Mouse (Mus musculus) Muller cell, postnatal 12 days (primary cell): ENCODE measurements at regions not wholly inside any gene's neighbourhood (a gene's known extent, or its start where the extent isn't known, plus 50 kb on each side); places are given as distances from the start of the nearest gene placed in this dataset.

Source experiments
- DNase-seq: peaks from one replicate; pipeline ENCODE4 v3.0.0-alpha.2; 2015; ENCODE audit errors: inconsistent ontology term

DNA sequence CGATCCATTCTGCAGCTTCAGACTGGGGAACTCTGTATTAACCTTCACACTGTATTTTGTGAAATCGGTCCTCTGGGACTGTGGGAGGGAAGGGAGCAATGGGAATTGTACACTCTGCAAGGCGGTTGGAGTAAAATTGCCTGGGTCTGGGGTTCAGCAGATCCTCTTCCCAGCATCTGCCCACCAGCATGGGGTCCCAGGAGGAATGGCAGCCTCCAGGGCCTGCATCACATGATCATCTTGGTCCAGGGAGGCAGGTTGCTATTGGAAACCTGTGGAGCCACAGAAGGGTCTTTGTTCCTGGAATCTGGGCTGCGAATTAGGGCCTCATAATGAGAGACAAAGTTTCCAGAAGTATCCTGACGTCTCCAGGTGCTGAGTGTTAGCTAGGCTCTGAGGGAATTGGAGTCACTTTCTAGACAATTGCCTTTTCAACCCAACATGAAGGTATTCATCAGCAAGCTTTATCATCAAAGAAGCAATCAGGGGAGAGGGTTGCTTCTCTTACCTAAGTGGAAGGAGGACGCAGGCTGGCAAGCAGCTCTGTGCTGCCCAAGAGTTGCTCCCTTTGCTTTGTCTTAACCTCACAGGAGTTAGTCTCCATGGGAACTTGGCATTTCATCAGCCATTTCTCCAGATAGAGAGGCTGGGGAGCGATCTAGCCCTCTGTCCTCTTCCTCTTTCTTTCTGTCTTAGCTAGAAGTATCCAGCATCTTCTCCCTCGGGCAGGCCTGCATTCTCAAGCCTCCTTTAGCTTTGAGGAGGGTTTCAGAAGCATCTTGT lies 449.7 kb upstream of the Cdh4 start:
- DNase-seq: no peak

DNA sequence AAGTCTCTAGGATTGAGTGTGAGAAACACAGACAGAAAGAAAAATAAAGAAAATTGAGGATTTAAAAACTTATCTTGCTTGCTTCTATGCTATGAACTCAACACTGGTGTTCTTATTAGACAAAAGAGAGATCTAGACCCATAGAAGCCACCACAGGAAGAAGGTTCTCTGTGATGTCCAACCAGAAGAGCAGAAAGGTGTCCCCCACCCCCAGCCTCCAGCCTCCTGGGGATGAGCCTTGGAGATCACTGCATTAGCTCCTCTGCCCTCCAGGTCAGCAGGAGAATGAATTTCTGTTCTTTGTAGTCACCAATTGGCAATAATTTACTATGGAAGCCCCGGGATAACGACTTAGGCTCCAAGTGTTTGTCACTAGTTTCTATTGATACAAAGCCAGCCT lies 444.3 kb upstream of the Cdh4 start:
- no peak for DNase-seq

DNA sequence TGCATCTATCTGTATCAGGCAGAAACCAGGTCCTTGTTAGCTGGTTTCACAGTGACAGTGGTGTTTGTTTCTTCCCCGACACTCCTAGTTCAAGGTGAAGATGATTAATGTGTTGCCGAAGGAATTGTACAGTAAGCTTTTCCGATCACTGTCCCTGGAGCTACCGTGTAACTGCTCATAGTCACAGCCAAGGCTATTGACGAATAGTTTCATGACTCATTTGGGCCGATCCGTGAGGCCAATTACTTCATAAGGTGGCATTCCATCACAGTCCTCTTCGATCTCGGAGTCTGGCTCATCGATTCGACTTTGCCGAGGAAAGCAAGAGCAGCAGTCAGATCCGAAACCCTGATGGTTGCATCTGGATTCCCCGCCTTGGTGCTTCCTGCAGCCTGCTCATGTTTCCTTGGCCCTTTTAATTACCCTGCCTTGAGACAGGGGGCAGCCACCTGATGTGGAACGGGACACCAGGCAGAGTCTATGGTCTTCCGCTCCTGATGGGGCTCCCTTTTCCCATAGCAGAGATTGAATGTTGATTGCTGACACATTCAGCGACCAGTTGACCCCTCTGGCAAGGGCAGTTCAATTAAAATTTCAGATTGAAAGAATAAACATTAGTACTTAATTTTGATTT lies 441.7 kb upstream of the Cdh4 start:
- DNase-seq: no peak

DNA sequence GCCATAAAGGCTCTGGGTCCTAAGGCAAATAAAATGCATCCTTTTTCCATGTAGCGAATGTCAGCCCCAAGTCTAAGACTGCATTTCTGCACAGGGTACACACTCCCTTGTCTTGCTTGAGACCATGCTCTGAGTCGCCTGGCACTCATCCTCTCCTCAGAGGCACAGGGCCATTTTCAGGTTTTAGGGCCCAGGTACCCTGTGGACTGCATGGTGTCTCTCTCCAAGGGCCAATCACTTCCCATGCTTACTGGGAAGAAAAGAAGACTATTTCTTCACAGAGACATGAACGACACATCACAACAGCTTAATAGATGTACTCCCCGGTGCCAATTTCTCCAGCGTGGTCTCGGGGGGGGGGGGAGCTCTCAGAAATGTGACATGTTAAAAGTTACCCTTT lies 434.5 kb upstream of the Cdh4 start:
- no peak for DNase-seq

DNA sequence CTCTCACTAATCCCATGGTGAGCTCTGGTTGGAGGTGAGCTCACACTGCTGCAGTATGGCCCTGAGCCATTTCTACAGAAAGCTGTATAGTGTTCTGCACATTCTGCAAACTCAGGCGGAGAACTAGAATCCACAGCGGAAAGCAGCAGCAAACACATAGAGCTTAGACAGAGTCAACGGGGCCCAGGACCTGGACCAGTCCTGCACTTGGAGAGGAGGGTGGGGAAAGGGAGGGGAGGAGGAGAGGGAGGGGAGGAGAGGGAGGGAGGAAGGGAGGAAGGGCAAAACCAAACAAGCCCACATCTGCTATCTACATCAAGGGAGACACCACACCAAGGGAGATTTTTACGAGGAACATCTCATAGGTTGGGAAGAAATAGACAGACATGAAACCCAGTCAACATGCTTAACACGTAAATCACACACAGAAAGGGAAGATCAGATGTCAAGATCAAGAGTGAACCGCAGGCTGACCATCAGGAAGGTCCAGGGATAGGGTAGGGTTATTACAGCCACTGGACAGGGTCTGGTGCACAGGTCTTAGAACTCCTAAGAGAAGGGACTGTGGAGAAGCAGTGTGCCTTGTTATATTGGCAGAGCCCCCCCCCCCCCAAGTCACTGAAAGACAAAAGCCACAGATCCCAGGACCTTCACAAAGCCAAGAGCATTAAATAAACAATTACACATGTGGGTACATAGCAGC lies 428.2 kb upstream of the Cdh4 start:
- no peak for DNase-seq

DNA sequence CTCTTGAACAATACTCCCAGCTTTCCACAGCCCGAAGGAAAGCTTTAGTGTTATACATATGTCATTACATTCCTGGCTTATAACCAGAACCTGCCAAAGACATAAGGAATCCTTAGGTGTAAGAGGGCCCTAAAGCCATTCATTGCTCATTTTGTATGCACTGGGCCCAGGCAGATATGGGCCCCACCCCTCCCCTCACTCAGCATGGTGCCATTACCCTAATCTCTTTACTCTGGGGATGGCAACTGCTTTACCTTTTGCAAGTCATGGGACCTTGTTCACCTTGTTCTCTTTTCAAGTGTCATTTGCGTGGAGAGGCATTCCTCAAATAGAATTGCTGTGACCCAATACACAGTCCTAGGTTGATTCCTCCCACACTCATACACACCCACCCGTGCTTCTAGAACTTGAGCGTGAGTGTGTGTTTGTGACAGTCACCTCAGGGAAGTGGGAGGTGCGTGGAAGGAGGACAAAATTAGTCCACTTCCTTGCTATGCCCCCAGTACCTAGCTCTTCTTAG lies 419.5 kb upstream of the Cdh4 start:
- DNase-seq: no peak

DNA sequence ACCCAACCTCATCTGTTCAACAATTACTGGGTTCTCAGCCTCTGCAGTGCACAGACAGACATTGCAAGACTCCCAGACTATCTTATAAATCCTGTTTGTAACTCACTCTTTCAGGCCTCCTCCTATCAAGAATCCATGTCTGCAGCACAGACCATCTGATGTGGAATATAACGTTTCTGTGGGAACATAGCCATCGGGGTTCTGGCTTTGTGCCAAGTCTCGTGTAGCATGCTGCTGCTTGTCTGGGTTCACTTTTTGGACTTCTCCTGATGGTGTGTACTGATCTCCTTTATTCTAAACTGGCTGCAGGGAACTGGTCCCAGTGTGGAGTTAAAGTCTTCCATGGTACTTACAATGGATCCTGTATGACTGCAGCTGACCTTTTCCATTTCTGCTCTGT lies 418.0 kb upstream of the Cdh4 start:
- no peak for DNase-seq

DNA sequence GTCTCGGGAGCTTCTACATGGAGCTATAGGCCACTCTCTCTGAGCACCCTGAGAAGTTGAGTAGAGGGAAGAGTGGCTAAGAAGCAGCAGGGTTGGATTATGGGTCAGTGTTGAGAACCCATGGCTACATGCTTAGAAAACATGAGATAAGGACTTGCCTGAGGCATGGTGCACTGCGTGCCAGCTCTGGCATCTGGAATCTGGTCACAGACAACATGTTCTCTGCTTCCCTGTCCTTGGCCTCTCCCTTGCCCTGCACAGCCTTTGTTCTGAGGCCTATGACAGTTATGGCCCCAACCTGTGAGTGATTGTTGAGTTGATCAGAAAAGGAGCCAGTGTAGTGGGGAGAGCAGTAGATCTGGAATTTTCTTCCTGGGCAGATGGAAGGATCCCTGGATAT lies 409.1 kb upstream of the Cdh4 start:
- DNase-seq: no peak

DNA sequence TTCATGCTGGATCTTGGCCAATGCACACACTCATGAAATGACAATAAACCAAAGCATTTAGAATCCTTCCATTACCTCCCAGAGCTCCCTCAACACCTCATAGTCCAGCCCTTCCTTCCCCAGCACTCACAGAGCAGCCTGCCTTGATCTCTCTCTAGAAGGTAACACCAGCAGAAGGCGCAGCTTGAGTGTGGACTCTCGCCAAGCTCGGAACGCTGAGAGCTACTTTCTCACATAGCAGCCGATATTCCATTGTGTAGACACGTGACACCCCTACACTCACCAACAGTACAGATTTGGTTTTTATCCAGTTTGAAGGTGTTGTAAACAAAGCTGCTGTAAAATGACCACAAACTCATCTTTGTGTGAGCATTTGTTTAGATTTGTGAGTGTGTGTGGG lies 406.8 kb upstream of the Cdh4 start:
- DNase-seq: no peak

DNA sequence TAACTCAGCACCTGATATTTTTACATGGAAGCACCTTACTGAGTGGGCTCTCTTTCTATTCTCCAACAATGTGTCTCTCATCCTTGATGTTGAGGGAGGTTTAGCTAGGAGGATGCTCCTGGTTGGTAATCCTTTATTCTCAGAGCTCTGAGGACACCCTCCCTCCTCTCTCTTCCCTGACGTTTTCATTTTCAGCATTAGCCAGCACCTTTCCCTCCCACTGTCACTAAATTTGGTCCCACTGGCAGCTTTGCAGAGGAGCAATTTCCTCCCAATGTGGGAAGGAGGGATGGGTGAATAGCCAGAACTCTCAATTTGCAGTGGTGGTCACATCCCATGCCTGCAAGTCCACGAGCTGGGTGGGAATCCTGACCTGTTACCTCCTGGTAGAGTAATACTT lies 402.5 kb upstream of the Cdh4 start:
- no peak for DNase-seq

DNA sequence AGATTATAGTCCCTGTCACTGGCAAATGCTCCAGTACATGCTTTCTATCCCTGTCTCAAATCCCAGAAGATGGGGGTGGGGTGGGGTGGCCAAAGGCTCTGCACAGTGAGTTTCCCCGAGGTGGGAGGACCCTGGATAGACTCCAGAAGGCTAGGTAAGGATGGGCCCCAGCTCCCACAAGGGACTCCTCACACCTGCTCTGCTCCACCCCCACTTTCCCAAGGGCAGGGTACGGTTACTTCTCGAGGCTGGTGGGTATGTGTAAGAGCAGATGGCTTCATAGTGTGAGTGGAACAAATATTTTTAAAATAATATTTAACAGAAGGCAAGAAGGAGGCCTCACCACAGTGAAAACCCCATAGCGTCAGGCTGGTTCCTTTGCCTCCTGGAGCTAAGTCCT lies 398.6 kb upstream of the Cdh4 start:
- DNase-seq: no peak

DNA sequence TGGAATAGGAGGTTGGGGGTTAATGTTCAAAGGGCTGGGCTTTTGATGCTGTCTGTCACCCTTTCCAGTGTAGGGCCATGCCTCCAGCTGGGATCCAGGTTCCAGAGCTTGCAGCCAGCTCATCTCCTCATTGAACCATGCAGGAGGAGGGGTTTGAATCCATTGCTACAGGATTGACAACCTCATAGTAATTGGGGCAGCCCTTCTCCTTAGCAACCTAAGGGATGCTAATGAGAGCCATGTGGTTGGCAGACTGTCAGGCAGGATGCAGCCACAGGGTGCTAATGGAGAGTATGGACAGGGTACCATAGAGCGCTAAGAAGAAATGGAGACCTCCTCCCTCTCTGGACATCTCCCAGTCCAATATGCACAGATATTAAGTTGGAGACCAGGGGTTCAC lies 396.9 kb upstream of the Cdh4 start:
- DNase-seq: no peak

DNA sequence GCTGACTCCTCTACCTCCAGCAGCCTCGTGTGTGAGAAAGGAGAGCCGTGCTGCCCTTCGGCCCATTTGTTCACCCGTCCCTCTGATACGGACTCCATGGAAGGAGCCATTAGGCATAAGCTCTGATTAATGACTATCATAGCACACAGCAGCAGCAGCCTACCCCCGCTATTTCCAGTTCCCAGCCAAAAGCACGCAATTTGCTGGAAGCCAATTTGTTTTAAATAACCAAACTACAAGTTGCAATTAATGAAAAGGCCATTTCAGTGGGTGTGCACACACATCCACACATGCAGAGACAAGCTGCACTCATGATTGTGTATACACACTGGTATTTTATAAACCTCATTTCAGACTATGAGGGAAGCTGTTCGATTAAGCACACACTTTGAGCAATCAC lies 387.8 kb upstream of the Cdh4 start:
- no peak for DNase-seq

DNA sequence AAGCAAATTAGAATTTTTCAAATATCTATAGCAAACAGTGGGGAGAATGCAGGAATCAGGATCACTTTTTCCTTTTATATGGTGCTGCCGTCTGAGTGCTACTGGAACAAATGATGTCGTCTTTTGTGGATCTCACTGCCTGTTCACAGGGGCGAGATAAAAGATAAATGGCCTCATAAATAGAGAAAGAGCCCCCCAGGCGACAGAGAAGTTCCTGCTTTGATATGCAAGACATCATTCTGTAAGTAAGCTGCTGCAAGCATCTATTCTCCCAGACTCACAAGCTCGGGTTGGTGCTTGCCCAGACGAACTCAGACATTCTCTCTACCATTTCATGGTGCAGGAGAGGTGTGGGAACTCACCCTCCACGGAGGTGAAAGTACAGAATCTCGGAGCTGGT lies 377.6 kb upstream of the Cdh4 start:
- no peak for DNase-seq

DNA sequence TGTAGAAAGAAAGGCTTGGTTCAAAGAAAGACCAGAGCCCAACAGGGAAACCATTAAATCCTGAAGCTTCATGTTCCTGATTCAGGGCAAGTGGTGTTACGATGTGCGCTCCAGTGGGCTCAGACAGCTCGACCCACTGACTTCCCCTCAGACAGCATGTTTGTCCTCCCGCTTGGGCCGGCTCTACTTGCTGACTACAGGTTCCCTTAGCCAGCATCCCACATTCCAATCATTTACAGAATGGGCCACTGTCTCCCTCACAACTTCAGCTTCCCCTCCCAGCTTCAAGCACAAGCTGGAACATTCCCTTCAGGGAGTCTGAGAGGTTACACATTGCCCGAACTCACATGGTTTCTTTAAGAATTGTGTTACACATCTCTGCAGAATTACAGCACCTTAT lies 372.7 kb upstream of the Cdh4 start:
- no peak for DNase-seq

DNA sequence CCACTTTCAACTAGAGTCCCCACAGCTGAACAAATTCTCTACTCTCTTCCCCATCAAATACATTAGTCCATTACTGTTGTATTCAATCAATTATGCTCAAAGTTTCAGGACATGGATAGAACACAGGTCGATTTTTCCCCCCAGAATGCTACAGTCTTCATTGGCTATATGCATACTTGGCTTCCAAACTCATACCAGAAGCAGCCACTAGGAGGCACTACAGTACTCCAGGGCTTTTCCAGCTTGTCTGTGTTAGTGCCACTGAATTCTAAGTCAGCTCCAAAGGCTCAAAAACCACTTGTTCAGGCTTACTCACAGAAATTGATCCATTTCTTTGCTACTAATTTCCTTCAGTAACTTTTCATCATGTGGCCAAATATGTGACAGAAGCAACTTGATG lies 371.9 kb upstream of the Cdh4 start:
- no peak for DNase-seq

DNA sequence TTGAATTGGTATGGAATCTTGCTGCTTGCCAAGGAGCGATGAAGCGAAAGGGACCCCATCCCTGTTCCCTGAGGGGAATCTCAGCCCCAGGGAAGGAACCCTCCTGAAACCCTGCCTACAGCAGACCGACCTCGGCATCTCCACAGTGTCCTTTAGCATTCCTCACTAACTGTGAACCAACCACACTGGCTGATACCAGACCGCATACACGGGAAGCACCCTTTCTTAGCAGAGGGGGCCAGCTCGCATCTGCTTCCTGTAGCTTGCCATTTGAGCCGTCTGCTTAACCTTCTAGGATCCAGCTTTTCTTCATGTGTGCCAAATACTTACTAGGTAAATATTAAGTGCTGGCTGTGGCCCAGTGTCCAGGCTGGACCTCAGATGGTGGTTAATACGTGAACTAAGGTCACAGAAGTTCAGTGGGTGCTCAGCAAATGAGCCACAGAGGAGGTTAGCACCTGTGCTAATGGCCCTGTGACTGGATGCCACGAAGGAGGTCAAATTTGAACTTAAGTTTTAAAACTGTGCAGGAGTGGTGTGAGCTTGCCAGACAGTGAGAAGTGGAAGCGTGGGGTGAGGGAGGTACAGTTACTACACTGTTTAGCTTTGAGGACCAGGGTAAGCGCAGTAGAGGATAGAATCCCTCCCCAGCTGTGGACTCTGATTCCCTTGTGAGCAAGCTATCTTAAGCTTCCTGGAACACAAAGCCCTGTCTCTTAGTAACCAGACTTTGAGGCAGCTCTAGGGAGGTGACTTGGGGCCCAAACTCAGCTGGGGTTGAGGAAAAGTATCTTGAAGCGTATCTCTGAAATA lies 361.6 kb upstream of the Cdh4 start:
- no peak for DNase-seq

DNA sequence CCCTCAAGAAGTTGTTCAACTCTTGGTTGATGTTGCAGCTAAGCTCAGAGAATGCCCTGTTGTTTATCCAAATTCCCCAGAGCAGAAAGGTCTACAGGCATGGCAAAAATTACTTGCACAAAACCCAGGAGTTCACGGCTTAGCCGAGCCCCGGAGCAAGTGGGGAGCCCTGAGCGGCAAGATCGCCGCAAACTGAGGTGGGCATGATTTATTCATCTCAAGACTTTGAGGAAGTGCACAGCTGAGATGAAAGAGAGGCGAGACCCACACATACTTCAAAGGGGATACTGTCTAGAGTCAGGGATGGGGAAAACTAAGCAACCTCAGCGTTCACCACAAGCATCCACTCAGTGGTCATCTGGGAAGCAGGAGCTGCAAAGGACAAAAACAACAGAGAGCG lies 355.3 kb upstream of the Cdh4 start:
- DNase-seq: no peak

DNA sequence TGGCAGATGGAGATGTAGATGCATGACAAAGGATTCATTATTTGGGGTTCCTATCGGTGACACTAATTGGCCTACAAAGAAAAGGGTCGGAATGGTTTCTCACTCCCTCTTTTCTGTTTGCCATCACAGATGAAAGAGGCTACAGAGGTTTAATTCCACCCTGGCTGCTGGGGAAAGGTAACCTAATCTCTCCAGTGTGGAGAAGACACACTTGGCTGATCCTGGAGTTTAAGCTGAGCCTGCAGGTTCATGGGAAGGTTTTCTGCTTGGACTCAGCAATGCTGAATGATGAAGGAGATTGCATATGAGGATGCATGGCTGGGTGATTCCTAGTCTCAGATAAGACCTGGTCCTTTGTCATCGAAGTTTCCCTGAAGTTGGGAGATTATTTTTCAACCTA lies 350.8 kb upstream of the Cdh4 start:
- no peak for DNase-seq

DNA sequence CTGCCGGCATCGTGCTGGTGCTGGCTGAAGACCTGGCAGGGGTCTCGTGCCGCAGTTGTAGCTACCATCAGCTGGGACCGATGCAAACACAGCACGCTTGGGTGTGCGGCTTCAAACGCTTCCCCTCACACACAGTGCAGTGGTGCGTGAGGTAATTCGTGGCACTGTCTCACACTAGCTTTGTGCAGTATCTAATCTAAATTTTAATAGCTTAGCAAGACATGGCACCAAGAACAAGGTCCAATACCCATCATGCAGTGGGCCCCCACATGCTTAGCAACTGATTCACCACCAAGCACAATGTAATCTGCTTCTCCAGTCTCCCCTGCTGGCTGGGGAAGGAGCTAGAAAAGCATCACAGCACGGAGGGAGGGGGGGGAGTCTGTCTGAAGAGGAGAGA lies 348.2 kb upstream of the Cdh4 start:
- peak; percentile 60 for DNase-seq

DNA sequence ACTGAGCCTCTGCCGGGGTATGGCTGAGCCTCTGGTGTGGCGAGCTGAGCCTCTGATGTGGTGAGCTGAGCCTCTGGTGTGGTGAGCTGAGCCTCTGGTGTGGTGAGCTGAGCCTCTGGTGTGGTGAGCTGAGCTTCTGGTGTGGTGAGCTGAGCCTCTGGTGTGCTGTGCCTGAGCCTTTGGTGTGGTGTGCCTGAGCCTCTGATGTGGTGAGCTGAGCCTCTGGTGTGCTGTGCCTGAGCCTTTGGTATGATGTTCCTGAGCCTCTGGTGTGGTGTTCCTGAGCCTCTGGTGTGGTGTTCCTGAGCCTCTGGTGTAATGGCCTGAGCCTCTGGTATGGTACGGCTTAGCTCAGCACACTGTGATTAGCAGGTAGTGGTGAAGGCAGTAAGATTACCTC lies 346.2 kb upstream of the Cdh4 start:
- no peak for DNase-seq

DNA sequence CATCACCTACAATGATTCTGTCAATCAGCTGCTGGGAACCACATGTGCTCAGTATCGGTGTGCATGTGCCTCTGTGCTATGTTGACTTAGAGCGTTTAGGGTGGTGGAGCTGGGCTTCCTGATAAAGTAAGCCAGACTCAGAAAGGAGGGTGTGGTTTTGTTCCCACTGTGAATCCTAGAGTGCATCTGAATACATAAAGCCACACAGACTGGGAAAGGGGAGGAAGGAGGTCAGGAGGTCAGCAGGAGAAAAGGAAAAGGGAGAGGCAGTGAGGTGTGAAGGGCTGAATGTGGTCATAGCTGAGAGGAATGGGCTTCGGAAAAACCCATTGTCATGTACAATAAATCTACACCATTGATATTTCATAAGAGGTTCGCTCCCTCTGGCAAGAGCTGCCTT lies 345.4 kb upstream of the Cdh4 start:
- no peak for DNase-seq
